Comparison of ENCODE assay signal across 8 mouse cellular contexts in genomic region chr3:87970939-87971488, GRCm38 (mm10). TPM values are rescaled to one million over a fixed set of nuclear protein-coding genes. Genes with fewer than 3 reads are reported as not detected.
DNase-seq lines count a peak whose midpoint lies in the region; ATAC-seq and TF ChIP-seq lines count a peak whose summit lies in the region.

Gene Nes, plus strand, starts transcription at chr3:87971078.

- peak within 1 kb of the TSS; percentile 54 for H3K4me3 ChIP-seq in embryonic facial prominence, embryonic 14.5 days (ENCODE audit: low read depth, low read length)
- H3K4me3 ChIP-seq in heart, postnatal 0 days (ENCODE audit: low read depth, low read length), result peak within 1 kb of the TSS; percentile 59

- 0% methylated on average over 28 of the region's 44 CpGs for WGBS in embryonic facial prominence, embryonic 14.5 days
- WGBS in heart, postnatal 0 days, result under 1% methylated on average over 42 of the region's 44 CpGs

- 0 out of 2 replicates have a peak, but pooled peaks cover 6% of the 10 kb centered on the region for H3K36me3 ChIP-seq in embryonic facial prominence, embryonic 14.5 days (ENCODE audit: control insufficient read depth, insufficient read depth, low read length)
- H3K36me3 ChIP-seq in heart, postnatal 0 days (replicated peaks; ENCODE audit: control insufficient read depth, insufficient read depth, low read length), result no peaks in the 10 kb centered on the region

- H3K4me2 ChIP-seq in embryonic facial prominence, embryonic 14.5 days (ENCODE audit: low read depth, low read length), result peak within 1 kb of the TSS; percentile 95
- H3K4me2 ChIP-seq in heart, postnatal 0 days (ENCODE audit: low read depth, low read length), result peak within 1 kb of the TSS; percentile 73

- TF ChIP-seq CTCF in heart, postnatal 0 days (IDR thresholded peaks at IDR 0.05; ENCODE audit: low read depth), result no peak

- H3K27ac ChIP-seq in embryonic facial prominence, embryonic 14.5 days (replicated peaks; ENCODE audit: low read depth, low read length), result peak within 1 kb of the TSS; percentile 65
- peak within 1 kb of the TSS; percentile 44 for H3K27ac ChIP-seq in heart, postnatal 0 days (ENCODE audit: low read depth)

- peaks cover 32% of the 10 kb centered on the region for H3K4me1 ChIP-seq in embryonic facial prominence, embryonic 14.5 days (ENCODE audit: control insufficient read depth, insufficient read depth, low read length)
- H3K4me1 ChIP-seq in heart, postnatal 0 days (ENCODE audit: control insufficient read depth, insufficient read depth), result 0 out of 2 replicates have a peak, but pooled peaks cover 11% of the 10 kb centered on the region

- H3K9me3 ChIP-seq in embryonic facial prominence, embryonic 14.5 days (ENCODE audit: control insufficient read depth, low read length), result no peaks in the 10 kb centered on the region
- H3K9me3 ChIP-seq in heart, postnatal 0 days (replicated peaks; ENCODE audit: control insufficient read depth, low read length), result no peaks in the 10 kb centered on the region

- peak within 1 kb of the TSS; percentile 69 for H3K9ac ChIP-seq in embryonic facial prominence, embryonic 14.5 days (ENCODE audit: low read depth, low read length)
- peak within 1 kb of the TSS; percentile 66 for H3K9ac ChIP-seq in heart, postnatal 0 days (replicated peaks; ENCODE audit: low read depth, low read length)

- TF ChIP-seq EP300 in heart, postnatal 0 days (IDR thresholded peaks at IDR 0.05; ENCODE audit: low read depth), result no peak

- peaks cover 8% of the 10 kb centered on the region for H3K27me3 ChIP-seq in embryonic facial prominence, embryonic 14.5 days (replicated peaks; ENCODE audit: control insufficient read depth, insufficient read depth, low read length)
- peaks cover 32% of the 10 kb centered on the region for H3K27me3 ChIP-seq in heart, postnatal 0 days (ENCODE audit: control insufficient read depth, insufficient read depth, low read length)

- peak; percentile 76 for ATAC-seq in embryonic facial prominence, embryonic 14.5 days (ENCODE audit: low read depth)
- ATAC-seq in heart, postnatal 0 days (ENCODE audit: insufficient read depth, low read depth), result peak; percentile 52; the same call in 1 of the 2 replicates
- ATAC-seq in megakaryocyte progenitor cell, adult 5-6 weeks (replicated peaks; ENCODE audit: poor library complexity), result 0 out of 2 replicates have a peak, but pooled peaks have one; percentile 19

- DNase-seq in right cerebral cortex, postnatal 4 days, result peak; percentile 55
- DNase-seq in right cerebral cortex, adult 2 months (ENCODE audit: low spot score in 2 of 2), result no peak
- peak; percentile 92 for DNase-seq in embryonic facial prominence, embryonic 14.5 days (ENCODE audit: low spot score)
- peak; percentile 76 for DNase-seq in heart, postnatal 0 days (ENCODE audit: low spot score)
- peak; percentile 83 for DNase-seq in kidney, postnatal 14 days
- DNase-seq in thymus, postnatal 0 days (ENCODE audit: low spot score), result peak; percentile 33
- DNase-seq in layer of hippocampus, adult 8-10 months (ENCODE audit: low spot score in 2 of 2), result no peak

RNA-seq across cellular contexts. Expression of gene Nes, which starts in this region (rescaled TPM):
- polyA plus RNA-seq in embryonic facial prominence, embryonic 14.5 days (2014; fragmentation: Nextera tagmentation; extraction: Ambion mirVana), result 36.4 and 40.5 TPM in 2 replicates
- 17.2 and 35.7 TPM in 2 replicates for total RNA-seq in heart, postnatal 0 days (2014; rRNA removed; ENCODE audit: low replicate concordance)
- 9.1 and 9.9 TPM in 2 replicates for polyA plus RNA-seq in heart, postnatal 0 days (2015; fragmentation: Nextera tagmentation; extraction: Ambion mirVana)
- total RNA-seq in megakaryocyte progenitor cell, adult 5-6 weeks (2015), result 0.02 TPM in 1 of 2 replicates, not detected in the other
- 0.20 TPM in 1 of 2 replicates, not detected in the other for total RNA-seq in megakaryocyte progenitor cell, adult 5-6 weeks (2017)
- polyA plus RNA-seq in thymus, postnatal 0 days (2015; fragmentation: Nextera tagmentation; extraction: Ambion mirVana), result 3.2 and 4.5 TPM in 2 replicates
- total RNA-seq in layer of hippocampus, adult 8-10 months (2022), result 1 to 10 TPM; 4.9 to 6.5 (median 5.5) TPM

Comparison
In these comparisons a context has a peak if more than half of its experiments do, and no peak if none do; other contexts are left out.
1. RNA of gene Nes (total RNA-seq): 17.2 to 35.7 TPM in heart, postnatal 0 days and 4.9 to 6.5 TPM in layer of hippocampus, adult 8-10 months; 0.02 to 0.20 TPM in megakaryocyte progenitor cell, adult 5-6 weeks; every median in the first group is over 4 times any median in the second.
2. DNase-seq: peak in right cerebral cortex, postnatal 4 days (single experiment), embryonic facial prominence, embryonic 14.5 days (single experiment), heart, postnatal 0 days (single experiment), kidney, postnatal 14 days (single experiment) and thymus, postnatal 0 days (single experiment); none in right cerebral cortex, adult 2 months (0 of 2) and layer of hippocampus, adult 8-10 months (0 of 2).
3. Peak in ATAC-seq in megakaryocyte progenitor cell, adult 5-6 weeks; RNA of the gene not detected or under 1 TPM.
4. ATAC-seq: peak in every context shown above with its lines; median percentile 76 in embryonic facial prominence, embryonic 14.5 days; 52 in heart, postnatal 0 days; 19 in megakaryocyte progenitor cell, adult 5-6 weeks.